Mouse (Mus musculus) forebrain, embryonic 16.5 days (tissue): Measurements from ENCODE around the gene Gbx2. TPM values are rescaled to one million over a fixed set of nuclear protein-coding genes. Genes with fewer than 3 reads are reported as not detected.

Source experiments
- ATAC-seq: fragments of 200-750 bp; cut with Nextera tagmentation; 2 replicates; pipeline ENCODE4 v1.8.0; 2017; ENCODE audit warnings: mild to moderate bottlenecking, moderate library complexity
- H3K27ac ChIP-seq: fragments of 300-500 bp; sonication (generic); 2 replicates; pipeline ENCODE4 v1.5.1; 2014; ENCODE audit warnings: low read length, control low read depth
- H3K27me3 ChIP-seq: fragments of 300-500 bp; sonication (generic); replicated peaks from 2 replicates; pipeline ENCODE4 v1.6.1; 2014; ENCODE audit warnings: low read length; ENCODE audit not compliant: control insufficient read depth, insufficient read depth
- H3K36me3 ChIP-seq: fragments of 300-500 bp; sonication (generic); 2 replicates; pipeline ENCODE4 v1.6.1; 2014; ENCODE audit not compliant: control insufficient read depth, insufficient read depth
- H3K4me1 ChIP-seq: fragments of 300-500 bp; sonication (generic); replicated peaks from 2 replicates; pipeline ENCODE4 v1.6.1; 2014; ENCODE audit warnings: low read length; ENCODE audit not compliant: control insufficient read depth, insufficient read depth
- H3K4me2 ChIP-seq: fragments of 300-500 bp; sonication (generic); 2 replicates; pipeline ENCODE4 v1.6.1; 2014; ENCODE audit warnings: mild to moderate bottlenecking, low read length, control low read depth
- H3K4me3 ChIP-seq: fragments of 300-500 bp; sonication (generic); replicated peaks from 2 replicates; pipeline ENCODE4 v1.5.1; 2014; ENCODE audit warnings: mild to moderate bottlenecking, low read length, control low read depth
- H3K9ac ChIP-seq: fragments of 300-500 bp; sonication (generic); replicated peaks from 2 replicates; pipeline ENCODE4 v1.6.1; 2014; ENCODE audit warnings: low read depth, low read length, control low read depth
- H3K9me3 ChIP-seq: fragments of 300-500 bp; sonication (generic); 2 replicates; pipeline ENCODE4 v1.6.1; 2016; ENCODE audit warnings: low read length; ENCODE audit not compliant: control insufficient read depth
- WGBS: fragments of 180-500 bp; shearing (Covaris S2); extraction: QIAGEN DNeasy Blood & Tissue Kit; methylation state at CpG from one replicate; pipeline ENCODE4 v1.1.7; 2014; 5-methylcytosine and 5-hydroxymethylcytosine counted together
- polyA plus RNA-seq: library from polyadenylated mRNA; unstranded; fragments of >200 nt; fragmentation: Nextera tagmentation; extraction: Ambion mirVana; gene quantifications from 2 replicates; pipeline ENCODE4 v1.2.1, GENCODE M21; 2015

The Gbx2 gene
- polyA plus RNA-seq, 1 experiment from 2014 or later, result 8.1 TPM

GRCm38 (mm10) chr1:89922282-89922681 lies 8.7 kb downstream of the Gbx2 start:
- Histone ChIP-seq H3K9me3 (no peaks in the 10 kb centered on the region), H3K4me2 (no peak overlapping the region), H3K4me1 (peaks cover 18% of the 10 kb centered on the region), H3K9ac (no peak overlapping the region), H3K27ac (no peak overlapping the region), H3K4me3 (no peak overlapping the region), H3K27me3 (peaks cover 98% of the 10 kb centered on the region), H3K36me3 (no peaks in the 10 kb centered on the region)
- 5% methylated on average over 7 of the region's 7 CpGs for WGBS
- ATAC-seq, result no peak

DNA sequence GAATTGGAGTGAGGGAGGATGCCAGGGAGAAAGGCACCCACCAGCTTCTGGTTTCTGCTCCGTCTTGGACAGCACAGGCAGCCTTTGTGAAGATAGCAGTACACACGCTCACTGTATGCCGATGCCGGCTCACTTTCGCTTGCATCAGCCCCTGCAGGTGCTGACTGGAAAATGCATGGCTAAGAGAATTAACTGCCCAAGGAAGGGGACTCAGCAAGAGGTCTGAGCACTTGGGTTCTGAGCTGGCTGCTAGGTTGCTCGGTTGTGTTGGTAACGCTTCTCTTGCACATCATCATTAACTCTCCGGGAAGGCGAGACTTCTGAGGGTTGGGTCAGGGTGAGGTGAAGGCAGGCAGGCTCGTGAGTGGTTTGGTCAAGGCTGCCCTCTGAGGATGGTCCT lies 9.2 kb downstream of the Gbx2 start:
- H3K9me3 ChIP-seq, result no peaks in the 10 kb centered on the region
- WGBS, result 4% methylated on average over 10 of the region's 10 CpGs
- no peaks in the 10 kb centered on the region for H3K36me3 ChIP-seq
- peaks cover 98% of the 10 kb centered on the region for H3K27me3 ChIP-seq
- no peak overlapping the region for H3K9ac ChIP-seq
- ATAC-seq, result no peak
- no peak overlapping the region for H3K4me2 ChIP-seq
- H3K4me1 ChIP-seq, result peaks cover 13% of the 10 kb centered on the region
- no peak overlapping the region for H3K27ac ChIP-seq
- H3K4me3 ChIP-seq, result no peak overlapping the region

DNA sequence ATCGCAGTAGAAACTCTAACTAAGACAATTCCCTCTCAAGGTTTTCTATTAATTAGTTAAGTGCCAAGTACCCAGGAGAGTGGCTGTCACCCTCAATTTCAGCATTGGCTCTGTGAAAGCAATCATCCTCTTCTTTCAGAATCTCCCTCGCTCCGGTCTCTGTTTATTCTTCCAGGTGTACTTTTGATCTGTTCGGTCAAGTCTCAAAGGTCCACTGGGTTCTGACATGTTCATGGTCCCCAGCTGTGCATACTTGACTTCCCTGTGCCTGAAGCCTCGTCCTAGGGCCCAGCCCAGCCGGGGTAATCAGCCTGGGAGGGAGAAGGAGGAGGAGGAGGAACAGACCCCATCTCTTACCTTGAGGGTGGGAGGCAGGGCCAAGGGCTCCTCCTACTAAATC lies 11.8 kb downstream of the Gbx2 start:
- Histone ChIP-seq H3K4me2 (no peak overlapping the region), H3K36me3 (no peaks in the 10 kb centered on the region), H3K27me3 (peaks cover 80% of the 10 kb centered on the region), H3K27ac (no peak overlapping the region), H3K9ac (no peak overlapping the region), H3K4me3 (no peak overlapping the region), H3K4me1 (peaks cover 8% of the 10 kb centered on the region), H3K9me3 (no peaks in the 10 kb centered on the region)
- 75% methylated on average over 6 of the region's 6 CpGs for WGBS
- ATAC-seq, result no peak

- 11% methylated on average over 18 of the region's 18 CpGs for WGBS
- peaks cover 6% of the 10 kb centered on the region for H3K4me1 ChIP-seq
- peaks cover 77% of the 10 kb centered on the region for H3K27me3 ChIP-seq
- no peak for ATAC-seq
- no peak overlapping the region for H3K4me2 ChIP-seq
- H3K27ac ChIP-seq, result no peak overlapping the region
- H3K4me3 ChIP-seq, result no peak overlapping the region
- no peak overlapping the region for H3K9ac ChIP-seq
- no peaks in the 10 kb centered on the region for H3K9me3 ChIP-seq
- H3K36me3 ChIP-seq, result no peaks in the 10 kb centered on the region
Observed at GRCm38 (mm10) chr1:89918111-89918510, 12.9 kb downstream of the Gbx2 start.

GRCm38 (mm10) chr1:89913611-89914010 lies 17.4 kb downstream of the Gbx2 start:
- ATAC-seq, result no peak
- Histone ChIP-seq H3K4me2 (no peak overlapping the region), H3K36me3 (no peaks in the 10 kb centered on the region), H3K4me1 (no peaks in the 10 kb centered on the region), H3K9ac (no peak overlapping the region), H3K27me3 (peaks cover 41% of the 10 kb centered on the region), H3K9me3 (no peaks in the 10 kb centered on the region), H3K27ac (no peak overlapping the region), H3K4me3 (no peak overlapping the region)
- 69% methylated on average over 4 of the region's 4 CpGs for WGBS

DNA sequence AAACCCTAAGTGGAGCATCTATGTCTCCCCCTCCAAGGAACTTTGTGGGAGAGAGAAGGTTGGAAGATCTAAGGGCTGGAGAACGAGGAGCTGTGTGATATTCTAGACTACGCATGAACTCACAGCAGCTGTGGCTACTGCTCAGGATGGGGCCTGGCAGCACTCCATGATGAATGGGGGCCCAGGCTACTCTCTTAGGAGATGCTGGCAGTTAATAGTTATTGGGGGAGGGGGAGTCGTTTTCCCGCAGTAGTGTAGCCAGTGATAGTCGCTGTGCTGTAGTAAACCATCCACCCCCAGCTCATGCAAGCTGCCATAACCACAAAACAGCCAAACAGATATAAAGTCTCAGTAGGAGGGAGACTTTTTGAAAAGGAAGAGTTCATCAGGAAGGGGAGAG lies 18.6 kb downstream of the Gbx2 start:
- no peaks in the 10 kb centered on the region for H3K36me3 ChIP-seq
- H3K4me1 ChIP-seq, result no peaks in the 10 kb centered on the region
- H3K9ac ChIP-seq, result no peak overlapping the region
- H3K27ac ChIP-seq, result no peak overlapping the region
- ATAC-seq, result no peak
- H3K27me3 ChIP-seq, result peaks cover 29% of the 10 kb centered on the region
- no peak overlapping the region for H3K4me3 ChIP-seq
- no peak overlapping the region for H3K4me2 ChIP-seq
- 34% methylated on average over 5 of the region's 5 CpGs for WGBS
- H3K9me3 ChIP-seq, result no peaks in the 10 kb centered on the region

DNA sequence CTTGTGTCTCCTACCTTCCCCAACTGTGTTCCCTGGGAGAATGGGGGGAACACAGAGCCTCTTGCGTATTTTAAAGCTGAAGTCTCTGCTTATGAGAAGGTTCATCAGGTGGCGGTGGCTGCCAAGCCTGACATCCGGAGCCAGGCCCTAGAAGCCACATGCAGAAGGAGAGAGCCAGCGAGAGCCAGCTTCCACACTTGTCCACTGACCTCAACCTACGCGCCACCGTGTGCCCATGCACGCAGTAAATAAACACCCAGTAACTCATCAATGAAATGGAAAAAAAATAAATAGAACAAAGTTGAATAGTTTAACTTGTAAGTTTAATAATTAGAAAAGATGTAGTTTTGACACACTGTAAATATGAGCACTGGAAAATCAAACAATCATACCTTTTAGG lies 21.2 kb downstream of the Gbx2 start:
- Histone ChIP-seq H3K27ac (no peak overlapping the region), H3K4me3 (no peak overlapping the region), H3K27me3 (peaks cover 18% of the 10 kb centered on the region), H3K9ac (no peak overlapping the region), H3K9me3 (peaks cover 5% of the 10 kb centered on the region; the same call in 1 of the 2 replicates), H3K4me2 (no peak overlapping the region), H3K4me1 (no peaks in the 10 kb centered on the region), H3K36me3 (no peaks in the 10 kb centered on the region)
- 90% methylated on average over 8 of the region's 8 CpGs for WGBS
- no peak for ATAC-seq

DNA sequence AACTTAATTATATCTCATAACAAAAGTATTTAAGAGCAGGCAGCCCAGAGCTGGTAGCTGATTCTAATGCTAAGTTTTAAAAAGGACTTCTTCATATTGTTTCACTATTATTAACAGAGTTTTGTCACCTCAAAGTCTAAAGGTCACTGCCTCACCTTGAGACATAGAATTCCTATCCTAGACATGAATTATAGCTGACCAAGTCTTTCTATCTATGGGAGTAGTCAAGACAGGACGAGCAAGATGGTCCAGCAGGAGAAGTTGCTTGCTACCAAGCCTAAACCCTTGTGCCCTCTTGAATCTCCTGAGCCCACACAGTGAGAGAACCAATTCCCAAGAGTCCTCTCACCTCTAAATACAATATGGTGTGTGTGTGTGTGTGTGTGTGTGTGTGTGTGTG lies 28.3 kb downstream of the Gbx2 start:
- ATAC-seq, result no peak
- WGBS, result 84% methylated on average over 1 of the region's 1 CpGs

DNA sequence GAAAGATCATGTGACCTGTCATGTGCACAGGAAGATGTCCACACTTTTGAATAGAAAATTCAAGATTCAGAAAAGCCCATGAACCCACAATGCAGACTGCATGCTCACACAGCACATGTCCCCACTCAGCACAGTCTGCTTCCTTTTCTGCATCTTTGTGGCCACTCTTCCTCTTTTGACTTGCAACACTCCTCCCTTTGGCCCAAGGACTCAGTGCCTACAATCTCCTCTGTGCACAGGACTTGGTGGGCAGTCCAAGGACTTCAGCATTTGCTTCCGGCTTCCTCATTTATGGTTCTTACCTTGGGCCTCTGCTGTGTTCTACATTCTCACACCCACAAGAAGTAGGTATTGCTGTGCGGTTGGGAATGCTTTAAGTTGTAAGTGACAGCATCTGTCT lies 28.7 kb downstream of the Gbx2 start:
- WGBS, result 92% methylated on average over 2 of the region's 2 CpGs
- no peaks in the 10 kb centered on the region for H3K27me3 ChIP-seq
- no peak for ATAC-seq
- H3K4me2 ChIP-seq, result no peak overlapping the region
- H3K4me3 ChIP-seq, result no peak overlapping the region
- H3K36me3 ChIP-seq, result no peaks in the 10 kb centered on the region
- no peak overlapping the region for H3K9ac ChIP-seq
- H3K4me1 ChIP-seq, result no peaks in the 10 kb centered on the region
- peaks cover 5% of the 10 kb centered on the region; the same call in 1 of the 2 replicates for H3K9me3 ChIP-seq
- H3K27ac ChIP-seq, result no peak overlapping the region

More for the DNA sequence above, 28.3 kb downstream of the Gbx2 start:
- Histone ChIP-seq H3K27me3 (no peaks in the 10 kb centered on the region), H3K4me2 (no peak overlapping the region), H3K4me1 (no peaks in the 10 kb centered on the region), H3K27ac (no peak overlapping the region), H3K9ac (no peak overlapping the region), H3K36me3 (no peaks in the 10 kb centered on the region), H3K9me3 (peaks cover 5% of the 10 kb centered on the region; the same call in 1 of the 2 replicates), H3K4me3 (no peak overlapping the region)

- no peak overlapping the region for H3K27ac ChIP-seq
- peaks cover 4% of the 10 kb centered on the region; the same call in 1 of the 2 replicates for H3K9me3 ChIP-seq
- no peaks in the 10 kb centered on the region for H3K27me3 ChIP-seq
- H3K4me3 ChIP-seq, result no peak overlapping the region
- ATAC-seq, result no peak
- H3K9ac ChIP-seq, result no peak overlapping the region
- H3K4me1 ChIP-seq, result no peaks in the 10 kb centered on the region
- no peaks in the 10 kb centered on the region for H3K36me3 ChIP-seq
- 81% methylated on average over 4 of the region's 4 CpGs for WGBS
- H3K4me2 ChIP-seq, result no peak overlapping the region
Observed at GRCm38 (mm10) chr1:89901381-89901780, 29.6 kb downstream of the Gbx2 start.
